Mouse (Mus musculus): Measurements from ENCODE around the gene Tub. TPM values are rescaled to one million over a fixed set of nuclear protein-coding genes. Genes with fewer than 3 reads are reported as not detected.

Tub gene
- polyA plus RNA-seq, 1 experiment = 0.19 TPM

- H3K36me3 ChIP-seq (ENCODE audit: control insufficient read depth, insufficient read depth, low read length) = no peaks in the 10 kb centered on the region
- no peaks in the 10 kb centered on the region for H3K4me1 ChIP-seq (ENCODE audit: control insufficient read depth, insufficient read depth, insufficient read length)
- H3K27ac ChIP-seq (ENCODE audit: insufficient read depth, low read length) = no peak overlapping the region
- H3K4me3 ChIP-seq (ENCODE audit: extremely low read depth, insufficient read depth, insufficient read length) = no peak overlapping the region
- 83% methylated on average over 4 of the region's 4 CpGs for WGBS
- H3K27me3 ChIP-seq (ENCODE audit: control insufficient read depth, insufficient read depth, low read length) = no peaks in the 10 kb centered on the region
- no peak for DNase-seq (ENCODE audit: low read depth in 1 of 2, low spot score in 2 of 2)
- TF ChIP-seq CTCF (IDR thresholded peaks at IDR 0.05; ENCODE audit: extremely low read depth, insufficient read depth, insufficient read length, insufficient replicate concordance) (no peak), POLR2A (IDR thresholded peaks at IDR 0.05; ENCODE audit: low read depth, low read length) (no peak)
Measured at GRCm38 (mm10) chr7:109001971-109002370, 51.8 kb downstream of the Tub start.

- no peak for TF ChIP-seq CTCF (IDR thresholded peaks at IDR 0.05; ENCODE audit: extremely low read depth, insufficient read depth, insufficient read length, insufficient replicate concordance)
- TF ChIP-seq POLR2A (IDR thresholded peaks at IDR 0.05; ENCODE audit: low read depth, low read length) = no peak
- Histone ChIP-seq H3K27me3 (ENCODE audit: control insufficient read depth, insufficient read depth, low read length) (no peaks in the 10 kb centered on the region), H3K4me3 (ENCODE audit: extremely low read depth, insufficient read depth, insufficient read length) (no peak overlapping the region), H3K4me1 (ENCODE audit: control insufficient read depth, insufficient read depth, insufficient read length) (no peaks in the 10 kb centered on the region), H3K36me3 (ENCODE audit: control insufficient read depth, insufficient read depth, low read length) (no peaks in the 10 kb centered on the region), H3K27ac (ENCODE audit: insufficient read depth, low read length) (no peak overlapping the region)
- 37% methylated on average over 3 of the region's 3 CpGs for whole genome bisulfite sequencing
- DNase-seq (ENCODE audit: low read depth in 1 of 2, low spot score in 2 of 2) = no peak
Measured at GRCm38 (mm10) chr7:109003653-109004052, 53.5 kb downstream of the Tub start.

- no peaks in the 10 kb centered on the region for H3K36me3 ChIP-seq (ENCODE audit: control insufficient read depth, insufficient read depth, low read length)
- H3K4me1 ChIP-seq (ENCODE audit: control insufficient read depth, insufficient read depth, insufficient read length) = no peaks in the 10 kb centered on the region
- peaks cover 8% of the 10 kb centered on the region for H3K27me3 ChIP-seq (ENCODE audit: control insufficient read depth, insufficient read depth, low read length)
- H3K4me3 ChIP-seq (ENCODE audit: extremely low read depth, insufficient read depth, insufficient read length) = no peak overlapping the region
- H3K27ac ChIP-seq (ENCODE audit: insufficient read depth, low read length) = no peak overlapping the region
- DNase-seq (ENCODE audit: low read depth in 1 of 2, low spot score in 2 of 2) = no peak
- WGBS = 91% methylated on average over 1 of the region's 1 CpGs
- no peak for TF ChIP-seq POLR2A (IDR thresholded peaks at IDR 0.05; ENCODE audit: low read depth, low read length)
- no peak for TF ChIP-seq CTCF (IDR thresholded peaks at IDR 0.05; ENCODE audit: extremely low read depth, insufficient read depth, insufficient read length, insufficient replicate concordance)
Measured at GRCm38 (mm10) chr7:109009260-109009659, 59.1 kb downstream of the Tub start.

DNA sequence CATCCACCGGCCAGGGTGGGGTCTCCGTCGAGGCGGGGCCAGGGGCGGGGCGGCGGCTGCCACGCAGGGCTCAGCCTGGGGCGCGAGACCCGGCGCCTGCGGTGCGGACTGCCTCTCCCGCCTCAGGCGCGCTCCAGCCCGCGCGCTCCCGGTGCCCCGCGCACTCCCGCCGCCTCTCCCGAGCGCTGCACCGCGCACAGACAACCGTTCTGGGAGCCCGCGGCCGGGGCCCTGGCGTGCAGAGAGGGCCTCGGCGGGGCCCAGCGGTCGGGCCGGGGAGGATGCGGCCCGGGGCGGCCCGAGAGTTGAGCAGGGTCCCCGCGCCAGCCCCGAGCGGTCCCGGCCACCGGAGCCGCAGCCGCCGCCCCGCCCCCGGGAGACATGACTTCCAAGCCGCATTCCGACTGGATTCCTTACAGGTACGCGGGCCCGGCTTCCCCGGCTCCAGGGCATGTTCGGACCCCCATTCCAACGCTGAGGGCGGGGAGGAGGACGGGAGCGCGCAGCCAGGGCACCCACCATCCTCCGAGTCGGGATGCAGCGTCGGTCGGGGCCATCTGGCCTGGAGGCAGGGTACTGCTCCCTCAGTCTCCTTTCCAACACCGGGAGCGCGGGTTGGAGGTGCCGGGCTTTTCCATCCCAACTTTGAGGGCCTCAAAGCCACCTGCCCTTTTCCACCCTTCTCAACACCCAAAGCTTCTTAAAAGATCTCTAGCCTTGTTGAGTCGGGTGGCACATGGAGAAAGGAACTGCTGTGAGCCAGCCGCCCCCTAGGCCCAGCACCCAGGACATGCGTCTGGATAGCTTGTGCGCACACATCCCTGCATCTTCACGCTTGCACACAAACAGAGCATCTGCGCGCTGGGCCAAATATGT is 60.8 kb downstream of the Tub start:
- Histone ChIP-seq H3K27me3 (ENCODE audit: control insufficient read depth, insufficient read depth, low read length) (peaks cover 8% of the 10 kb centered on the region), H3K27ac (ENCODE audit: insufficient read depth, low read length) (no peak overlapping the region), H3K4me1 (ENCODE audit: control insufficient read depth, insufficient read depth, insufficient read length) (no peaks in the 10 kb centered on the region), H3K36me3 (ENCODE audit: control insufficient read depth, insufficient read depth, low read length) (no peaks in the 10 kb centered on the region), H3K4me3 (ENCODE audit: extremely low read depth, insufficient read depth, insufficient read length) (no peak overlapping the region)
- TF ChIP-seq POLR2A (IDR thresholded peaks at IDR 0.05; ENCODE audit: low read depth, low read length) (no peak), CTCF (IDR thresholded peaks at IDR 0.05; ENCODE audit: extremely low read depth, insufficient read depth, insufficient read length, insufficient replicate concordance) (no peak)
- WGBS = 5% methylated on average over 81 of the region's 82 CpGs
- DNase-seq (ENCODE audit: low read depth in 1 of 2, low spot score in 2 of 2) = no peak

GRCm38 (mm10) chr7:109011596-109012180 is 61.5 kb downstream of the Tub start:
- DNase-seq (ENCODE audit: low read depth in 1 of 2, low spot score in 2 of 2) = no peak
- Histone ChIP-seq H3K4me1 (ENCODE audit: control insufficient read depth, insufficient read depth, insufficient read length) (no peaks in the 10 kb centered on the region), H3K27me3 (ENCODE audit: control insufficient read depth, insufficient read depth, low read length) (peaks cover 8% of the 10 kb centered on the region), H3K27ac (ENCODE audit: insufficient read depth, low read length) (no peak overlapping the region), H3K36me3 (ENCODE audit: control insufficient read depth, insufficient read depth, low read length) (no peaks in the 10 kb centered on the region), H3K4me3 (ENCODE audit: extremely low read depth, insufficient read depth, insufficient read length) (no peak overlapping the region)
- 65% methylated on average over 8 of the region's 8 CpGs for WGBS
- TF ChIP-seq POLR2A (IDR thresholded peaks at IDR 0.05; ENCODE audit: low read depth, low read length) (no peak), CTCF (IDR thresholded peaks at IDR 0.05; ENCODE audit: extremely low read depth, insufficient read depth, insufficient read length, insufficient replicate concordance) (no peak)

DNA sequence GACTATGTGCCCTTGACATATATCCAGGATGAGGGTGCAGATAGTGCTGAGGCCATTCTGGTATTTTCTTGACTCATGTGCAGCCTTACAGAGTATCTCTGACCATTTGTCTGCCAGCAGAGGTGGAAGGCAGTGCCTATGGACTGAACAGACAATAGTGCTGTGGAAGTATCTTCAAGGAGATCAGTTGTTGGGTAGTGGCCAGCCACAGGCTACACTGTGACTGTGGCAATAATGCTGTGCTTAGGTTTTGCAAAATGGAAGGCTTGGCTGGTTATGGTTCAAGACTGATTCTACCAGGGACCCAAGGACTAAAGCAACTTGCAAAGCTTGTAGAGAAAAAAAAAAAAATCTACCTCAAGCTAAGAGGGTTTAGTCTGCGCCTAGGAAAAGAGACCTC is 62.4 kb downstream of the Tub start:
- WGBS = 90% methylated on average over 1 of the region's 1 CpGs
- no peak for DNase-seq (ENCODE audit: low read depth in 1 of 2, low spot score in 2 of 2)
- Histone ChIP-seq H3K4me3 (ENCODE audit: extremely low read depth, insufficient read depth, insufficient read length) (no peak overlapping the region), H3K36me3 (ENCODE audit: control insufficient read depth, insufficient read depth, low read length) (no peaks in the 10 kb centered on the region), H3K4me1 (ENCODE audit: control insufficient read depth, insufficient read depth, insufficient read length) (no peaks in the 10 kb centered on the region), H3K27ac (ENCODE audit: insufficient read depth, low read length) (no peak overlapping the region), H3K27me3 (ENCODE audit: control insufficient read depth, insufficient read depth, low read length) (peaks cover 8% of the 10 kb centered on the region)
- TF ChIP-seq POLR2A (IDR thresholded peaks at IDR 0.05; ENCODE audit: low read depth, low read length) (no peak), CTCF (IDR thresholded peaks at IDR 0.05; ENCODE audit: extremely low read depth, insufficient read depth, insufficient read length, insufficient replicate concordance) (no peak)

All from spleen, adult 2 months (tissue).